In the genomic region with DNA sequence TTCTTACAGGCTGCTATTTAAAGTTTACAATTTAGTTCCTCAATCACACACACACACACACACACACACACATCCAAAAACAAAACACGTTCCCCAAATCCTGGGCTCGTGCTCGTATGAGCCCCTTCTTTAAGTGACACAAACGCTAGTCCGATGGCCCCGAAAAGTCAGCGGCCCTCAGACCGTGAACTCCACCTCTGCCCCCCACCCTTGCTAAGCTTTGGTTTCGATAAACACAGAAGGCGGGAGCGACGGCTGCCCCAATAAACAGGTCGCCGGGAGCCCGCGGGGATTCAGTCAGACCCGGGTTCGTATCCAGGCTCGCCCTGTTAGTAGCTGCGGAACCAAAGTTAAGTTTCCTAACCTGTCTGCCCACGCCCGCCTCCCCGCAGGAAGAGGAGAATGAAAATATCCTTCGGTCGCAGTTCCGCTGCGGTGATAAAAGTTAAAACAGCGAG, we compare ENCODE assay signal across 8 mouse cellular contexts. TPM values are rescaled to one million over a fixed set of nuclear protein-coding genes. Genes with fewer than 3 reads are reported as not detected.
DNase-seq lines count a peak whose midpoint lies in the region; ATAC-seq and TF ChIP-seq lines count a peak whose summit lies in the region.

No protein-coding gene starts in this region.

- WGBS in embryonic facial prominence, embryonic 11.5 days, result under 1% methylated on average over 28 of the region's 28 CpGs
- under 1% methylated on average over 28 of the region's 28 CpGs for WGBS in heart, embryonic 10.5 days
- under 1% methylated on average over 28 of the region's 28 CpGs for WGBS in kidney, embryonic 14.5 days
- under 1% methylated on average over 28 of the region's 28 CpGs for WGBS in liver, embryonic 12.5 days (ENCODE audit: insufficient replicate concordance)
- WGBS in stomach, embryonic 14.5 days, result 0% methylated on average over 28 of the region's 28 CpGs

- H3K4me2 ChIP-seq in embryonic facial prominence, embryonic 11.5 days (ENCODE audit: low read depth, low read length), result peak overlapping the region; percentile 57
- peak overlapping the region; percentile 43 for H3K4me2 ChIP-seq in kidney, embryonic 14.5 days (replicated peaks; ENCODE audit: low read depth, low read length)
- peak overlapping the region; percentile 77 for H3K4me2 ChIP-seq in liver, embryonic 12.5 days
- H3K4me2 ChIP-seq in myocyte (ENCODE audit: low read depth), result peak overlapping the region; percentile 81
- H3K4me2 ChIP-seq in stomach, embryonic 14.5 days (replicated peaks; ENCODE audit: low read depth, low read length), result peak overlapping the region; percentile 36

- peak overlapping the region; percentile 95 for H3K9ac ChIP-seq in embryonic facial prominence, embryonic 11.5 days (replicated peaks; ENCODE audit: low read length)
- peak overlapping the region; percentile 92 for H3K9ac ChIP-seq in kidney, embryonic 14.5 days (ENCODE audit: low read depth, low read length)
- H3K9ac ChIP-seq in liver, embryonic 12.5 days, result peak overlapping the region; percentile 97
- H3K9ac ChIP-seq in stomach, embryonic 14.5 days (replicated peaks; ENCODE audit: low read depth, low read length), result peak overlapping the region; percentile 89

- H3K4me3 ChIP-seq in embryonic facial prominence, embryonic 11.5 days (ENCODE audit: low read depth, low read length), result peak overlapping the region; percentile 91
- H3K4me3 ChIP-seq in heart, embryonic 10.5 days, result peak overlapping the region; percentile 94
- H3K4me3 ChIP-seq in kidney, embryonic 14.5 days (ENCODE audit: low read length), result peak overlapping the region; percentile 93
- H3K4me3 ChIP-seq in liver, embryonic 12.5 days, result peak overlapping the region; percentile 92
- peak overlapping the region; percentile 91 for H3K4me3 ChIP-seq in myocyte
- H3K4me3 ChIP-seq in stomach, embryonic 14.5 days (ENCODE audit: low read depth, low read length), result peak overlapping the region; percentile 93

- H3K79me2 ChIP-seq in myocyte (ENCODE audit: control insufficient read depth, insufficient read depth), result peaks cover 48% of the 10 kb centered on the region

- H3K4me1 ChIP-seq in embryonic facial prominence, embryonic 11.5 days (ENCODE audit: control insufficient read depth, insufficient read depth, low read length), result no peaks in the 10 kb centered on the region
- H3K4me1 ChIP-seq in heart, embryonic 10.5 days, result peaks cover 10% of the 10 kb centered on the region; the same call in 1 of the 2 replicates
- H3K4me1 ChIP-seq in kidney, embryonic 14.5 days (ENCODE audit: control insufficient read depth, insufficient read depth, low read length), result peaks cover 9% of the 10 kb centered on the region; the same call in 1 of the 2 replicates
- peaks cover 40% of the 10 kb centered on the region for H3K4me1 ChIP-seq in liver, embryonic 12.5 days
- H3K4me1 ChIP-seq in stomach, embryonic 14.5 days (ENCODE audit: control insufficient read depth, insufficient read depth, low read length), result no peaks in the 10 kb centered on the region

- H3K9me3 ChIP-seq in embryonic facial prominence, embryonic 11.5 days (replicated peaks; ENCODE audit: control insufficient read depth, low read length), result no peaks in the 10 kb centered on the region
- H3K9me3 ChIP-seq in heart, embryonic 10.5 days, result no peaks in the 10 kb centered on the region
- no peaks in the 10 kb centered on the region for H3K9me3 ChIP-seq in kidney, embryonic 14.5 days (ENCODE audit: control insufficient read depth, low read length)
- no peaks in the 10 kb centered on the region for H3K9me3 ChIP-seq in liver, embryonic 12.5 days (replicated peaks)
- H3K9me3 ChIP-seq in stomach, embryonic 14.5 days (ENCODE audit: control insufficient read depth, low read depth, low read length), result no peaks in the 10 kb centered on the region

- peak overlapping the region; percentile 30 for H3ac ChIP-seq in myocyte (ENCODE audit: control insufficient read depth, insufficient read length)

- H3K27me3 ChIP-seq in embryonic facial prominence, embryonic 11.5 days (ENCODE audit: control insufficient read depth, insufficient read depth, low read length), result no peaks in the 10 kb centered on the region
- H3K27me3 ChIP-seq in heart, embryonic 10.5 days (ENCODE audit: insufficient read depth, poor library complexity, severe bottlenecking), result no peaks in the 10 kb centered on the region
- H3K27me3 ChIP-seq in kidney, embryonic 14.5 days (ENCODE audit: control insufficient read depth, insufficient read depth, low read length), result no peaks in the 10 kb centered on the region
- H3K27me3 ChIP-seq in liver, embryonic 12.5 days (replicated peaks), result no peaks in the 10 kb centered on the region
- H3K27me3 ChIP-seq in myocyte (ENCODE audit: control insufficient read depth, insufficient read depth, insufficient read length), result no peaks in the 10 kb centered on the region
- H3K27me3 ChIP-seq in stomach, embryonic 14.5 days (ENCODE audit: control insufficient read depth, insufficient read depth, low read length), result no peaks in the 10 kb centered on the region

- DNase-seq in 416B (ENCODE audit: low read depth), result peak; percentile 74
- peak; percentile 55 to 57 for DNase-seq in adrenal gland, adult 18-20 months (ENCODE audit: low spot score in 2 of 2)
- peak; percentile 58 for DNase-seq in embryonic facial prominence, embryonic 11.5 days (ENCODE audit: low spot score)
- DNase-seq in heart, embryonic 10.5 days (ENCODE audit: low spot score), result peak; percentile 88

- H3K36me3 ChIP-seq in embryonic facial prominence, embryonic 11.5 days (replicated peaks; ENCODE audit: control insufficient read depth, insufficient read depth, low read depth, low read length), result peaks cover 4% of the 10 kb centered on the region
- H3K36me3 ChIP-seq in heart, embryonic 10.5 days, result peaks cover 22% of the 10 kb centered on the region
- H3K36me3 ChIP-seq in kidney, embryonic 14.5 days (ENCODE audit: control insufficient read depth, insufficient read depth, low read length), result peaks cover 18% of the 10 kb centered on the region
- peaks cover 34% of the 10 kb centered on the region for H3K36me3 ChIP-seq in liver, embryonic 12.5 days
- H3K36me3 ChIP-seq in myocyte (ENCODE audit: control insufficient read depth, insufficient read depth), result peaks cover 3% of the 10 kb centered on the region
- peaks cover 9% of the 10 kb centered on the region; the same call in 1 of the 2 replicates for H3K36me3 ChIP-seq in stomach, embryonic 14.5 days (ENCODE audit: control insufficient read depth, insufficient read depth, low read length)

- peak overlapping the region; percentile 87 for H3K27ac ChIP-seq in embryonic facial prominence, embryonic 11.5 days (replicated peaks; ENCODE audit: low read depth, low read length)
- H3K27ac ChIP-seq in heart, embryonic 10.5 days, result peak overlapping the region; percentile 99
- H3K27ac ChIP-seq in kidney, embryonic 14.5 days (ENCODE audit: low read depth, low read length), result peak overlapping the region; percentile 94
- H3K27ac ChIP-seq in liver, embryonic 12.5 days, result peak overlapping the region; percentile 92
- peak overlapping the region; percentile 90 for H3K27ac ChIP-seq in stomach, embryonic 14.5 days (ENCODE audit: low read length)

- no peak for TF ChIP-seq POLR2A in myocyte (IDR thresholded peaks at IDR 0.05; ENCODE audit: insufficient read length, low read depth)

- ATAC-seq in embryonic facial prominence, embryonic 11.5 days (replicated peaks; ENCODE audit: insufficient number of reproducible peaks, low FRiP score, low TSS enrichment, low read depth), result no peak
- peak; percentile 11; the same call in 1 of the 2 replicates for ATAC-seq in kidney, embryonic 14.5 days (ENCODE audit: low FRiP score, low TSS enrichment)
- ATAC-seq in liver, embryonic 12.5 days, result peak; percentile 46; the same call in 1 of the 2 replicates
- peak; percentile 31; the same call in 1 of the 2 replicates for ATAC-seq in stomach, embryonic 14.5 days (ENCODE audit: insufficient number of reproducible peaks, insufficient read depth, low FRiP score, low read depth)

TF ChIP-seq in myocyte, 11 proteins besides CTCF, POLR2A, EP300 and RAD21 (continues in another document):
- TF ChIP-seq TCF3 (IDR thresholded peaks at IDR 0.05; ENCODE audit: insufficient read length, low read depth), result no peak
- TF ChIP-seq SRF (IDR thresholded peaks at IDR 0.05; ENCODE audit: control insufficient read depth, insufficient read length, low read depth), result no peak
- no peak for TF ChIP-seq TCF12 (IDR thresholded peaks at IDR 0.05; ENCODE audit: insufficient read depth, poor library complexity, severe bottlenecking)
- TF ChIP-seq MAX (IDR thresholded peaks at IDR 0.05; ENCODE audit: low read depth), result no peak
- no peak for TF ChIP-seq POLR2AphosphoS2 (IDR thresholded peaks at IDR 0.05; ENCODE audit: insufficient read length, low read depth)

RNA-seq across cellular contexts. Expression of a gene that starts 0.6 kb away (rescaled TPM):
- 10 to 100 TPM; 30.8 to 54.7 TPM for total RNA-seq in adrenal gland, adult 18-20 months (2021)
- 95.7 and 96.7 TPM in 2 replicates for polyA plus RNA-seq in embryonic facial prominence, embryonic 11.5 days (2014; fragmentation: Nextera tagmentation; extraction: Ambion mirVana)
- 57.7 and 65.2 TPM in 2 replicates for polyA plus RNA-seq in heart, embryonic 10.5 days (2016; fragmentation: Nextera tagmentation; extraction: Ambion mirVana)
- 36.7 and 75.0 TPM in 2 replicates for polyA plus RNA-seq in kidney, embryonic 14.5 days (2014; fragmentation: Nextera tagmentation; extraction: Ambion mirVana)
- 70.6 and 71.0 TPM in 2 replicates for polyA plus RNA-seq in liver, embryonic 12.5 days (2016; fragmentation: Nextera tagmentation; extraction: Ambion mirVana)
- polyA plus RNA-seq in myocyte (2012; fragmentation: generic; extraction: Trizol), result 9.0 TPM
- polyA plus RNA-seq in stomach, embryonic 14.5 days (2014; fragmentation: Nextera tagmentation; extraction: Ambion mirVana), result 54.7 and 55.8 TPM in 2 replicates

RNA-seq across cellular contexts. Expression of a gene that starts 38.6 kb away (rescaled TPM):
- 10 to 100 TPM in 1 of 2 experiments, 1 to 10 TPM in 1; 5.1 to 16.4 TPM for total RNA-seq in adrenal gland, adult 18-20 months (2021)
- 0.14 and 0.82 TPM in 2 replicates for polyA plus RNA-seq in embryonic facial prominence, embryonic 11.5 days (2014; fragmentation: Nextera tagmentation; extraction: Ambion mirVana)
- polyA plus RNA-seq in heart, embryonic 10.5 days (2016; fragmentation: Nextera tagmentation; extraction: Ambion mirVana), result 0.98 and 1.5 TPM in 2 replicates
- polyA plus RNA-seq in kidney, embryonic 14.5 days (2014; fragmentation: Nextera tagmentation; extraction: Ambion mirVana), result 0.76 and 1.7 TPM in 2 replicates
- polyA plus RNA-seq in liver, embryonic 12.5 days (2016; fragmentation: Nextera tagmentation; extraction: Ambion mirVana), result 1.9 TPM in 2 replicates
- 14.5 TPM for polyA plus RNA-seq in myocyte (2012; fragmentation: generic; extraction: Trizol)
- polyA plus RNA-seq in stomach, embryonic 14.5 days (2014; fragmentation: Nextera tagmentation; extraction: Ambion mirVana), result 0.74 and 1.8 TPM in 2 replicates

RNA-seq across cellular contexts. Expression of a gene that starts 40.4 kb away (rescaled TPM):
- total RNA-seq in adrenal gland, adult 18-20 months (2021), result 100 to 1,000 TPM in 1 of 2 experiments, 10 to 100 TPM in 1; 97.6 to 124 TPM
- polyA plus RNA-seq in embryonic facial prominence, embryonic 11.5 days (2014; fragmentation: Nextera tagmentation; extraction: Ambion mirVana), result 75.6 and 79.7 TPM in 2 replicates
- polyA plus RNA-seq in heart, embryonic 10.5 days (2016; fragmentation: Nextera tagmentation; extraction: Ambion mirVana), result 61.5 and 70.4 TPM in 2 replicates
- 60.1 and 95.8 TPM in 2 replicates for polyA plus RNA-seq in kidney, embryonic 14.5 days (2014; fragmentation: Nextera tagmentation; extraction: Ambion mirVana)
- 30.7 and 32.3 TPM in 2 replicates for polyA plus RNA-seq in liver, embryonic 12.5 days (2016; fragmentation: Nextera tagmentation; extraction: Ambion mirVana)
- polyA plus RNA-seq in myocyte (2012; fragmentation: generic; extraction: Trizol), result 39.1 TPM
- polyA plus RNA-seq in stomach, embryonic 14.5 days (2014; fragmentation: Nextera tagmentation; extraction: Ambion mirVana), result 89.4 and 97.6 TPM in 2 replicates
